Mouse (Mus musculus): ENCODE measurements around the gene Olfr218. TPM values are rescaled to one million over a fixed set of nuclear protein-coding genes. Genes with fewer than 3 reads are reported as not detected.
"Not testable (repeated sequence)": the region's sequence is repeated elsewhere in the genome, so short reads cannot be mapped to it uniquely, and the experiment has no call there.

The Olfr218 gene
- polyA plus RNA-seq (2015; fragmentation: Nextera tagmentation; extraction: Ambion mirVana), result not detected in 2 replicates

DNA sequence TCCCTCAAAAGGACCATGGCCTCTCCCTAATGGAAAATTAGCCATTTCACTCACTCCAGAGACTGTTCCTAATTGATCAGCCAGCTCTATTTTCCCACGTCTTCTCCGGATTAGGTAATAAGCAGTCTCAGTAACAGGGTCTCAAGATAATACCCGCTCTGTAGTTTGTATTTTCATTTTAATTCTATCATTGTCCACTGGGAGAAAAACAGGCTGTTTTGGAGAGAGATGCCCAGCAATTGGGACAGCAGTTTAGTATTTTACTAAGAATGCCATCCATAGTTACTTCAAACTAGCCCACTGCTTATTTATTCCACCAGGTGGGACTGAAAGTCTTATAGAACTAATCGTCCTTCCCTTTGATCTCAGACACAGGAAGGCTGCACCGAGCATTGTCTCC is at the start of gene Olfr218:
Gene Olfr218 (plus strand): TSS at position 301 of the 400 bp plus-strand sequence.
- no peaks in the 10 kb centered on the region for H3K9me3 ChIP-seq (replicated peaks)
- ATAC-seq (replicated peaks; ENCODE audit: insufficient number of reproducible peaks, insufficient read depth, low FRiP score, low read depth), result no peak
- no peaks in the 10 kb centered on the region for H3K36me3 ChIP-seq
- no peaks in the 10 kb centered on the region for H3K27me3 ChIP-seq
- no peaks in the 10 kb centered on the region for H3K4me1 ChIP-seq (replicated peaks)
- H3K4me3 ChIP-seq, result no peak within 1 kb of the TSS
- H3K4me2 ChIP-seq, result no peak within 1 kb of the TSS
- H3K9ac ChIP-seq, result no peak within 1 kb of the TSS
- WGBS, result 70% methylated on average over 5 of the region's 5 CpGs
- H3K27ac ChIP-seq, result no peak within 1 kb of the TSS

DNA sequence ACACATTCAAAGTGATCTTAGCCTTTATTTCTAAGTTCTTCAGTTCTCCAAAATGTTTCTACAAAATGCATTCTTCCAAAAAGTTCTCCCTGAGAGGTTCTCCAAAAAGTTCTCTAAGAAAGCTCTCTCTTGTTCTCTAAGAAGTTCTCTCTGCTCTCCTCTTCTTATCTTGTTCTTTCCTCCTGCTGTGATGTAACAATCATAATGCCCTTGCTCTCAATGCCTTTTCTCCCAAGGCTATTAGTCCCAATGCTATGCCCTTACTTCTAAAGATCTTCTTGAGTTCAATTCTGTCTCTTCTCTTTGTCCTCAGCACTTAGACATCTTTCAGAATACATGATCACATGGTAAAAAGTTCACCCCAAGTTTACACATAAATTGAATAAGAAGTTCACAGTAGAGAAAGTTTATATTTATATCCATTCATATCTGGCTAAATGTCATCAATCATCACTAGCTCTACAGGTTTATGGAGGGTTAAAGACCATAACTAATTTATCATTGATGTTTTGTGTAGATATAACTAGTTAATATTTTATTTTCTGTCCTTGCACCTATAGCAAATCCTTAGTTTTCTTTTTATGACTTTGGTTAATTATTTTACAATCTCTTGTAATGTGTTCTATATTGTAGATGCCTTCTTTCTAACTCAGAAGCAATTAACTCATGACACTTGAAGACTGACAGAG is 23.3 kb upstream of the Olfr218 start:
- ATAC-seq (replicated peaks; ENCODE audit: insufficient number of reproducible peaks, insufficient read depth, low FRiP score, low read depth), result no peak
- no peak overlapping the region for H3K9ac ChIP-seq
- H3K27me3 ChIP-seq, result no peaks in the 10 kb centered on the region
- no peaks in the 10 kb centered on the region for H3K36me3 ChIP-seq
- H3K27ac ChIP-seq, result no peak overlapping the region
- H3K4me1 ChIP-seq (replicated peaks), result no peaks in the 10 kb centered on the region
- H3K4me3 ChIP-seq, result no peak overlapping the region
- H3K4me2 ChIP-seq, result no peak overlapping the region
- no peaks in the 10 kb centered on the region for H3K9me3 ChIP-seq (replicated peaks)

DNA sequence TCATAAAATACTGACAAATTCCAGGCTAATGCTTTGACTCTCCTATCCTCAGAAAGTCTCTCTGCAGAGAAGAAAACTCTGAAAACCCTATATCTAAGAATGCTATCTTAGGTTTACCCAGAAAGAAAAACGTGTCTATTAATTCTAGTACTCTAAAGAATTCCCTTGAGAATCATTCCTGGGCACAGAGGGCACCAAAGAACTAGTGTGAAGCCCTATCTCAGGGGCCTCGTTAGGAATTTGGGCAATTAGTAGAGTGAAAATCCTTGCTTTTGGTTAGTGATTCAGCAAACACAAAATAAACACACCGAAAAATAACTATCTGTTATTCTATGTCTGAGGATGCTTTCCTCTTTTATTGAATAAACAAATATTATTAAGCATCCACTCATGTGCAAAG is 7.1 kb upstream of the Olfr218 start, which contains the start of gene Olfr1406:
Gene Olfr1406 (minus strand): TSS at position 101 of the 400 bp plus-strand sequence.
- Histone ChIP-seq H3K9ac (no peak within 1 kb of the TSS), H3K4me3 (no peak within 1 kb of the TSS), H3K27me3 (no peaks in the 10 kb centered on the region), H3K4me2 (no peak within 1 kb of the TSS), H3K9me3 (replicated peaks) (no peaks in the 10 kb centered on the region), H3K4me1 (replicated peaks) (no peaks in the 10 kb centered on the region), H3K27ac (no peak within 1 kb of the TSS), H3K36me3 (no peaks in the 10 kb centered on the region)
- WGBS, result 43% methylated on average over 3 of the region's 3 CpGs
- no peak for ATAC-seq (replicated peaks; ENCODE audit: insufficient number of reproducible peaks, insufficient read depth, low FRiP score, low read depth)

DNA sequence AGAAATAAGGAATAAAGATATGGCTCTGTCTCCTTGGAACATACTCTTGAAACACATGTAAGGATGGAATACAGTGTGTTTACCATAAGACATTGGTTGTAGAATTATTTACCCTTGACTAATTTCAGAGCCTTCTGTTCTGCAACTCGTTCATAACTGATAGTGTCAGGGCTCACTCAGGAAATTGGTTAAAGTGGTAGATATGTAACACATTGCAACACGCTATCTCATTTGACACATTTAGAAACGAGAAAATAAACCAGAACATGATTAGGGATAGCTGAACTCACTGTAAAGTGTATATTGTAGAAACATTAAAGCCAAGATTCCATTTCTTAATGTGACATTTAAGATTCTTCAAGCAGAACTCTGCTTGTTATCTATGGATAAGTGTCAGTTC is 5.5 kb upstream of the Olfr218 start:
- no peak overlapping the region for H3K27ac ChIP-seq
- H3K9ac ChIP-seq, result no peak overlapping the region
- no peak for ATAC-seq (replicated peaks; ENCODE audit: insufficient number of reproducible peaks, insufficient read depth, low FRiP score, low read depth)
- no peak overlapping the region for H3K4me2 ChIP-seq
- no peaks in the 10 kb centered on the region for H3K27me3 ChIP-seq
- no peaks in the 10 kb centered on the region for H3K9me3 ChIP-seq (replicated peaks)
- 35% methylated on average over 3 of the region's 3 CpGs for WGBS
- H3K4me1 ChIP-seq (replicated peaks), result no peaks in the 10 kb centered on the region
- H3K36me3 ChIP-seq, result no peaks in the 10 kb centered on the region
- H3K4me3 ChIP-seq, result no peak overlapping the region

DNA sequence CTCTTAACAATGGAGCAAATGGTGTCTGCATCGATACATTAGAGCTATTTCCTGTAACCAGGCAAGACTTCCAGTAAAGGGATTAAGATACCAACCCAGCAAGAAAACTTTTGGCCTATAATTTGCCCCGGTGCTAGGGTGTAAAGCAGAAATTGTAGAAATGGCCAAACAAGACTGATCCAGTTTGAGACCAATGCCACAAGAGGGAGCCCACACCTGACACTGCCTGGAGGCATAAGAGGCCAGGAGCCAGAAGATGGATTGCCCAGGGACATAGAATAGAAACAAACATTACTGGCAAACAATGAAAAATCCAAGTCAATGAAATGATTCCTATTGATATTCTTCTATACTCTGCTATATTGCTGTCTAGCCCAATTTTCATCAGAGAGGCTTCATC is 1.2 kb upstream of the Olfr218 start:
- no peak overlapping the region for H3K4me2 ChIP-seq
- no peaks in the 10 kb centered on the region for H3K27me3 ChIP-seq
- H3K9me3 ChIP-seq (replicated peaks), result no peaks in the 10 kb centered on the region
- no peaks in the 10 kb centered on the region for H3K36me3 ChIP-seq
- no peak overlapping the region for H3K27ac ChIP-seq
- no peak for ATAC-seq (replicated peaks; ENCODE audit: insufficient number of reproducible peaks, insufficient read depth, low FRiP score, low read depth)
- 67% methylated on average over 2 of the region's 2 CpGs for WGBS
- H3K4me1 ChIP-seq (replicated peaks), result no peaks in the 10 kb centered on the region
- H3K9ac ChIP-seq, result no peak overlapping the region
- no peak overlapping the region for H3K4me3 ChIP-seq

DNA sequence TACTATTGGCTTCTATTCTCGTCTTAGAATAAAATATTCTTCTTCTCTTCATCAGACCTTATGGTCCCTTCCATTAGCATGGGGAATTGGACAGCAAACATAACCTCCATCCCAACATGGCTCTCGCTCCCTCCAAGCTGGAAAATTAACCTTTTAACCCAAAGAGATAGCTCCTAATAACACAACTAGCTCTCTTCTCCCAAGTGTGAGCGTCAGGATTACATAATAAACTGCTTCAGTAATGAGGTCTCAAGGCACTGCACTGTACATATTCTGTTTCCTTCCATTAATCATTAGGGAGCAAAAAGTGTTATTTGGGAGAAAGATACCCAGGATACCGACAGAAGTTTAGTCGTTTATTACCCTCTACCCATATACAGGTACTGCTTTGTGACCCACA is 14.5 kb downstream of the Olfr218 start, which contains the start of gene Olfr1404:
Gene Olfr1404 (plus strand): TSS at position 301 of the 400 bp plus-strand sequence.
- Histone ChIP-seq H3K27me3 (no peaks in the 10 kb centered on the region), H3K27ac (no peak within 1 kb of the TSS), H3K9ac (no peak within 1 kb of the TSS), H3K4me2 (no peak within 1 kb of the TSS), H3K4me3 (no peak within 1 kb of the TSS), H3K4me1 (replicated peaks) (no peaks in the 10 kb centered on the region), H3K36me3 (no peaks in the 10 kb centered on the region), H3K9me3 (replicated peaks) (0 out of 2 replicates have a peak, but pooled peaks cover 3% of the 10 kb centered on the region)
- ATAC-seq (replicated peaks; ENCODE audit: insufficient number of reproducible peaks, insufficient read depth, low FRiP score, low read depth), result no peak
- 74% methylated on average over 5 of the region's 5 CpGs for WGBS

DNA sequence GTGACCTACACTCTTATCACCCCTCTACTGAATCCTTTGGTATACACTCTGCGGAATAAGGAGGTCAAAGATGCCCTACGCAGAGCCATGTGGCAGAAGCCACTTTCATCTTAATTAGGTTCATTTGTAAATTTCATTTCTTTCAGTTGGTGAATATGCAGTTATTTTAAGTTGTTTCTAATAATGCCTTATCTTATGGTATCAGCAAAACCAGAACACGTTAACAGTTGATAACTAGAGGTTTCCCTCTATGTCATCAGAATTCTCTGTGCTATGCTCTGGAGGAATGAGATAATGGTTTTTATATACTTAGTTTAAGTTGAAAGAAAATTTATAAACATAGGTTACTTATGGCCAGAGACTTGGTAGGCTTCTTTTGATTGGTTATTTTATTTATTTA is 18.9 kb downstream of the Olfr218 start:
- ATAC-seq (replicated peaks; ENCODE audit: insufficient number of reproducible peaks, insufficient read depth, low FRiP score, low read depth), result no peak
- Histone ChIP-seq H3K9me3 (replicated peaks) (no peaks in the 10 kb centered on the region), H3K27me3 (no peaks in the 10 kb centered on the region), H3K36me3 (no peaks in the 10 kb centered on the region), H3K4me3 (no peak overlapping the region), H3K4me1 (replicated peaks) (no peaks in the 10 kb centered on the region), H3K4me2 (no peak overlapping the region), H3K27ac (no peak overlapping the region), H3K9ac (no peak overlapping the region)
- WGBS, result 80% methylated on average over 3 of the region's 3 CpGs

DNA sequence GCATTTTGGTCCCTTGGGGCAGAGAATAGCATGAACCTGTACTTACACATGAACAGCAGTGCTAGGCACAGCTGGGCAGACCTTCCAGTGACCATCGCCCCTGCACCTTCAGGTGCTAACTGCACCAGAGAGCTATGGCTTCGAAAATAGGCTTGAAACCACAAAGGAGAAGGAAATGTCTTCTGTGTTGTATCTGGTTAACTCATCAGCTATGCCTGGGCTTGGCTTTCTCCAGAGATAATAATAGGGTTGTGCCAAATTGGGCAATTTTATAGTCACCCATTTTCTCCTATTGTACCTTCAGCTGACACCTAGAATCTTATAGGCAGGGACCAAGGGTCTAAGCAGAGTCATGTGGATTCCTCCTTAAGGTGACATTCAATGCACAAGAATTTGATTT is 29.5 kb downstream of the Olfr218 start, which contains the start of gene Fcer1a:
Gene Fcer1a (minus strand): TSS at position 134 of the 400 bp plus-strand sequence.
- no peaks in the 10 kb centered on the region for H3K36me3 ChIP-seq
- no peaks in the 10 kb centered on the region for H3K9me3 ChIP-seq (replicated peaks)
- no peak within 1 kb of the TSS for H3K4me2 ChIP-seq
- H3K4me1 ChIP-seq (replicated peaks), result no peaks in the 10 kb centered on the region
- no peak within 1 kb of the TSS for H3K9ac ChIP-seq
- H3K4me3 ChIP-seq, result no peak within 1 kb of the TSS
- no peak for ATAC-seq (replicated peaks; ENCODE audit: insufficient number of reproducible peaks, insufficient read depth, low FRiP score, low read depth)
- H3K27me3 ChIP-seq, result no peaks in the 10 kb centered on the region
- 76% methylated on average over 2 of the region's 2 CpGs for WGBS
- H3K27ac ChIP-seq, result no peak within 1 kb of the TSS

DNA sequence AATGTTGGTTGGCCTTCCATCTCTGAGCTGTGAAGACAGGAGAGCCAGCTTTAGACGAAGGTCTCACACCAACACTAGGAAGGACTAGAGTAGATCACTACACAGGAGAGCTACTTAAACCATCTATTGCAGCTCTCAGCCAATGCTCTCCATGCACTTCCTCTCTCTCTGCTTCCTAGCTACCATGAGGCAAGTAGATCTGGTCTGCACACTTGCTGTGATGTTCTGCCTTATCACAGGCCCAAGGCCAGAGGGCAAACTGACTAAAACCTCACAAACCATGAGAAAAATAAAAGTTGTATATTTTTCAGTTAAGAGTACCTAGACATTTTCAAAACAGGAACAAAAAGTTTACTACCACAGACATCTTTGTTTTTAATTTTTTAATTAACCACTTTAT is 39.4 kb downstream of the Olfr218 start:
- 71% methylated on average over 1 of the region's 1 CpGs for whole genome bisulfite sequencing

DNA sequence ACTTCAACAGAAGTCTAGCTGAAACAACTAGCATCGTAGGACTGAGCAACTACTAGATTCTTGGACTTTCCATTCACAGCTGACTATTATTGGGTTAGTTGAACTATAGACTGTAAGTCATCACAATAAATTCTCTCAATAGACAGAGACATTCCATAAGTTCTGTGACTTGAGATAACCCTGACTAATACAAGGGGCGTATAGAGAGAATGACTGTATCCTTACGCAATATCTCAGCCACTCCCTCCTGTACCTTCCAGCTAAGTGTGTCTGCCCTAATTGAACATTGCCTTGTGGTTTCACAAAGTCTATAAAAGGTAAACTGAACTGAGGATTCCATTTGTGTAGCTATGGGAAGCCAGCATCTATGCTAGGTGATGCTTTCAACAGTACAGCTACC is 52.3 kb downstream of the Olfr218 start:
- no peaks in the 10 kb centered on the region for H3K9me3 ChIP-seq (replicated peaks)
- H3K4me1 ChIP-seq (replicated peaks), result no peaks in the 10 kb centered on the region
- no peak overlapping the region for H3K4me2 ChIP-seq
- H3K9ac ChIP-seq, result no peak overlapping the region
- no peaks in the 10 kb centered on the region for H3K36me3 ChIP-seq
- no peaks in the 10 kb centered on the region for H3K27me3 ChIP-seq
- H3K4me3 ChIP-seq, result no peak overlapping the region
- no peak for ATAC-seq (replicated peaks; ENCODE audit: insufficient number of reproducible peaks, insufficient read depth, low FRiP score, low read depth)
- WGBS, result 81% methylated on average over 3 of the region's 3 CpGs
- H3K27ac ChIP-seq, result no peak overlapping the region

More for the DNA sequence above, 39.4 kb downstream of the Olfr218 start:
- not testable (repeated sequence) for H3K27ac ChIP-seq; H3K9ac ChIP-seq; H3K36me3 ChIP-seq; H3K4me2 ChIP-seq; H3K27me3 ChIP-seq; ATAC-seq (replicated peaks; ENCODE audit: insufficient number of reproducible peaks, insufficient read depth, low FRiP score, low read depth); H3K4me1 ChIP-seq (replicated peaks); H3K4me3 ChIP-seq; H3K9me3 ChIP-seq (replicated peaks)

Measured in heart, embryonic 15.5 days (tissue).